Mouse (Mus musculus) liver, embryonic 13.5 days (tissue): ENCODE data around the gene Atp1b1. TPM values are rescaled to one million over a fixed set of nuclear protein-coding genes. Genes with fewer than 3 reads are reported as not detected.

Source experiments
- polyA plus RNA-seq: library from polyadenylated mRNA; unstranded; fragments of >200 nt; fragmentation: Nextera tagmentation; extraction: Ambion mirVana; gene quantifications from 2 replicates; pipeline ENCODE4 v1.2.1, GENCODE M21; 2015

Atp1b1 gene
- polyA plus RNA-seq, 1 experiment from 2014 or later, result 9.1 TPM

Other genes starting within 250 kb of the Atp1b1 start
- gene Slc19a2, start 209.3 kb downstream of the Atp1b1 start, polyA plus RNA-seq, result 20.6 and 25.3 TPM in 2 replicates
- gene Ccdc181, start 182.8 kb downstream of the Atp1b1 start, polyA plus RNA-seq, result 4.5 and 4.7 TPM in 2 replicates
- gene Nme7, start 154.2 kb downstream of the Atp1b1 start, polyA plus RNA-seq, result 14.1 and 15.4 TPM in 2 replicates
- gene Blzf1, start 150.9 kb downstream of the Atp1b1 start, polyA plus RNA-seq, result 12.1 and 14.2 TPM in 2 replicates